22 mouse cellular contexts compared by ENCODE assay signal in genomic region chr10:43756881-43757565, GRCm38 (mm10).
A peak's percentile ranks its signal among the peaks of the same experiment; 100 is the strongest.
DNase-seq lines count a peak whose midpoint lies in the region; ATAC-seq and TF ChIP-seq lines count a peak whose summit lies in the region.
"Had no signal": no experiment of that assay in that cellular context is flagged by ENCODE, and none has a peak within 500 bp of the region (broad histone marks: within the 10 kb centered on the region; RNA-seq: fewer than 3 reads in every experiment).

No protein-coding gene starts in this region.

- no peak overlapping the region for H3K4me3 ChIP-seq in intestine, embryonic 14.5 days (ENCODE audit: low read depth, low read length)
- no peak overlapping the region for H3K4me3 ChIP-seq in intestine, embryonic 15.5 days (replicated peaks)
- H3K4me3 ChIP-seq in spleen, adult 2 months (ENCODE audit: extremely low read depth, insufficient read depth, insufficient read length): no peak overlapping the region
- H3K4me3 ChIP-seq in megakaryocyte, embryonic 14.5 days (replicated peaks): peak overlapping the region; percentile 38
- no peak overlapping the region for H3K4me3 ChIP-seq in neural tube, embryonic 15.5 days (replicated peaks)
- H3K4me3 ChIP-seq: embryonic facial prominence, embryonic 15.5 days; erythroblast, embryonic 14.5 days; forebrain, embryonic 10.5 days; gastrocnemius, adult 2 months; heart, embryonic 12.5 days; hindbrain, embryonic 15.5 days had no signal

- H3K4me2 ChIP-seq in intestine, embryonic 14.5 days (ENCODE audit: low read length): no peak overlapping the region
- H3K4me2 ChIP-seq in intestine, embryonic 15.5 days (replicated peaks): no peak overlapping the region
- no peak overlapping the region for H3K4me2 ChIP-seq in neural tube, embryonic 15.5 days
- H3K4me2 ChIP-seq: embryonic facial prominence, embryonic 15.5 days; heart, embryonic 12.5 days; hindbrain, embryonic 15.5 days had no signal

- no peak for TF ChIP-seq POLR2A in spleen, adult 2 months (IDR thresholded peaks at IDR 0.05; ENCODE audit: low read depth, low read length)

- H3K9ac ChIP-seq in intestine, embryonic 14.5 days (ENCODE audit: low read length): no peak overlapping the region
- no peak overlapping the region for H3K9ac ChIP-seq in intestine, embryonic 15.5 days
- no peak overlapping the region for H3K9ac ChIP-seq in neural tube, embryonic 15.5 days (replicated peaks)
- H3K9ac ChIP-seq: embryonic facial prominence, embryonic 15.5 days; heart, embryonic 12.5 days; hindbrain, embryonic 15.5 days had no signal

- no peak for ATAC-seq in intestine, embryonic 14.5 days (replicated peaks; ENCODE audit: low FRiP score, low TSS enrichment, low read depth)
- ATAC-seq in intestine, embryonic 15.5 days: no peak
- no peak for ATAC-seq in neural tube, embryonic 15.5 days (ENCODE audit: low FRiP score)
- ATAC-seq: activated CD4-positive, CD25-positive, alpha-beta regulatory T cell, adult 4 months; forebrain, embryonic 14.5 days had no signal

- no peaks in the 10 kb centered on the region for H3K36me3 ChIP-seq in intestine, embryonic 14.5 days (ENCODE audit: control insufficient read depth, insufficient read depth, low read length)
- no peaks in the 10 kb centered on the region for H3K36me3 ChIP-seq in intestine, embryonic 15.5 days
- H3K36me3 ChIP-seq in spleen, adult 2 months (ENCODE audit: control insufficient read depth, insufficient read depth, low read length): no peaks in the 10 kb centered on the region
- H3K36me3 ChIP-seq in megakaryocyte, embryonic 14.5 days (replicated peaks; ENCODE audit: low read length): no peaks in the 10 kb centered on the region
- H3K36me3 ChIP-seq in neural tube, embryonic 15.5 days: no peaks in the 10 kb centered on the region
- H3K36me3 ChIP-seq: embryonic facial prominence, embryonic 15.5 days; forebrain, embryonic 10.5 days; G1E; heart, embryonic 12.5 days; hindbrain, embryonic 15.5 days had no signal

- WGBS in intestine, embryonic 14.5 days: 68% methylated on average over 6 of the region's 6 CpGs
- WGBS in intestine, embryonic 15.5 days: 79% methylated on average over 6 of the region's 6 CpGs
- WGBS in spleen, adult 2 months: 36% methylated on average over 6 of the region's 6 CpGs
- WGBS in neural tube, embryonic 15.5 days: 81% methylated on average over 6 of the region's 6 CpGs

- H3K27me3 ChIP-seq in intestine, embryonic 14.5 days (replicated peaks; ENCODE audit: control insufficient read depth, insufficient read depth, low read length): no peaks in the 10 kb centered on the region
- H3K27me3 ChIP-seq in intestine, embryonic 15.5 days (replicated peaks): no peaks in the 10 kb centered on the region
- no peaks in the 10 kb centered on the region for H3K27me3 ChIP-seq in spleen, adult 2 months (ENCODE audit: control insufficient read depth, insufficient read depth, low read length)
- H3K27me3 ChIP-seq in megakaryocyte, embryonic 14.5 days (replicated peaks): no peaks in the 10 kb centered on the region
- no peaks in the 10 kb centered on the region for H3K27me3 ChIP-seq in neural tube, embryonic 15.5 days (replicated peaks)
- H3K27me3 ChIP-seq: embryonic facial prominence, embryonic 15.5 days; heart, embryonic 12.5 days; hindbrain, embryonic 15.5 days had no signal

- DNase-seq in intestine, embryonic 14.5 days (ENCODE audit: low spot score): peak; percentile 44
- no peak for DNase-seq in spleen, adult 2 months (ENCODE audit: low read depth in 1 of 2, low spot score in 2 of 2)
- no peak for DNase-seq in spleen, postnatal 36 days (ENCODE audit: low spot score in 2 of 2)
- DNase-seq in T-cell, adult 2 months (ENCODE audit: low spot score): no peak
- DNase-seq: adrenal gland, postnatal 14 days; cerebellum, adult 11-12 months; cerebellum, adult 9-10 months; cerebellum, postnatal 25 days; gastrocnemius, adult 2 months; gastrocnemius, postnatal 25 days; heart, adult 18-20 months had no signal

- no peak for TF ChIP-seq CTCF in spleen, adult 2 months (IDR thresholded peaks at IDR 0.05; ENCODE audit: extremely low read depth, insufficient read depth, insufficient read length, insufficient replicate concordance)

- H3K27ac ChIP-seq in intestine, embryonic 14.5 days (ENCODE audit: low read depth): no peak overlapping the region
- H3K27ac ChIP-seq in intestine, embryonic 15.5 days: no peak overlapping the region
- H3K27ac ChIP-seq in spleen, adult 2 months (ENCODE audit: insufficient read depth, low read length): peak overlapping the region; percentile 50
- H3K27ac ChIP-seq in neural tube, embryonic 15.5 days (replicated peaks): no peak overlapping the region
- H3K27ac ChIP-seq: embryonic facial prominence, embryonic 15.5 days; forebrain, embryonic 10.5 days; gastrocnemius, adult 2 months; hindbrain, embryonic 15.5 days had no signal

- no peaks in the 10 kb centered on the region for H3K9me3 ChIP-seq in intestine, embryonic 14.5 days (ENCODE audit: control insufficient read depth, low read length)
- no peaks in the 10 kb centered on the region for H3K9me3 ChIP-seq in intestine, embryonic 15.5 days
- H3K9me3 ChIP-seq in megakaryocyte, embryonic 14.5 days: no peaks in the 10 kb centered on the region
- H3K9me3 ChIP-seq in neural tube, embryonic 15.5 days (replicated peaks): no peaks in the 10 kb centered on the region
- H3K9me3 ChIP-seq: embryonic facial prominence, embryonic 15.5 days; forebrain, embryonic 10.5 days; G1E; heart, embryonic 12.5 days; hindbrain, embryonic 15.5 days had no signal

- H3K4me1 ChIP-seq in intestine, embryonic 14.5 days (replicated peaks; ENCODE audit: control insufficient read depth, insufficient read depth, low read length): peaks cover 4% of the 10 kb centered on the region; the same call in 1 of the 2 replicates
- H3K4me1 ChIP-seq in intestine, embryonic 15.5 days (replicated peaks): 0 out of 2 replicates have a peak, but pooled peaks cover 2% of the 10 kb centered on the region
- H3K4me1 ChIP-seq in spleen, adult 2 months (ENCODE audit: control insufficient read depth, insufficient read depth, insufficient read length): peaks cover 34% of the 10 kb centered on the region
- H3K4me1 ChIP-seq in megakaryocyte, embryonic 14.5 days: peaks cover 54% of the 10 kb centered on the region
- H3K4me1 ChIP-seq in neural tube, embryonic 15.5 days: no peaks in the 10 kb centered on the region
- H3K4me1 ChIP-seq: hindbrain, embryonic 15.5 days had no signal
